Mouse (Mus musculus): ENCODE measurements at regions not wholly inside any gene's neighbourhood (a gene's known extent, or its start where the extent isn't known, plus 50 kb on each side); places are given as distances from the start of the nearest gene placed in this dataset.

DNA sequence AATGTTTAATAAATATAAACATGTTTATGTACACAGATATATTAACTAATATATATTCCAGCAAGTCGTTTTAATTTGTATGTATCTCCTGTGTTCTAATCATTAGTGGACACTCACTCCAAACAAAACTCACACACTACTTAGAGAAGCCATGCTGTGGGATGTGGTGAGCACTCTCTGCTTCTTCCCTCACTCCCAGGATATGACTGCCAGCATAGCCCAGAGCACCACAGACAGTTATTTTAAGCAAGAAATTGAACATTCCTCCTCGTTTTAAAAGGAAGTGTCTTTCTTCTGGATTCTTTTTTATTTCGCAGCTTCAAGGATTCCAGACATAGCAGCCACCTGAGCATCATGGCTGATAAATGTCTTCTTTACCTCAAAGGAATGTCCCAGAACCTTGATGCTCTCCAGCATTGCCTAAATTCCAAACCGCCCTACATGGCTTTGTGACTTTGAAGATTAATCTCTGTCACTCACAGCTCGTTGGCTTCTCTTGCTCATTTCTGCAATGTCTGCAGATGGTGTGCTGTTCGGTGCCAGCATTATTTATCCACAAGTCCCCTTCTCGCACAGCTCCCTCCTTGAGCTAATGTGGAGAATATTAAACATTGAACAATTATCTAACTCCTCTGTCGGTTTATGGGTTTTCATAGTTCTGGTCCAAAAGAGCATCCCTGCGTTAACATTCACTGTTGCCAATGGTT lies 992.3 kb upstream of the Gm7489 start:
- no peak overlapping the region for H3K27ac ChIP-seq (ENCODE audit: low read length)
- H3K36me3 ChIP-seq (ENCODE audit: control insufficient read depth, insufficient read depth, low read length) = no peaks in the 10 kb centered on the region
- no peaks in the 10 kb centered on the region for H3K27me3 ChIP-seq (ENCODE audit: control insufficient read depth, insufficient read depth, low read depth, low read length)
- no peak for ATAC-seq (ENCODE audit: low read depth)
- H3K4me1 ChIP-seq (replicated peaks; ENCODE audit: control insufficient read depth, insufficient read depth, low read length) = no peaks in the 10 kb centered on the region
- WGBS = 56% methylated on average over 9 of the region's 9 CpGs
- no peaks in the 10 kb centered on the region for H3K9me3 ChIP-seq (ENCODE audit: control insufficient read depth, low read length)
- H3K9ac ChIP-seq (ENCODE audit: low read length) = no peak overlapping the region
- no peak overlapping the region for H3K4me2 ChIP-seq (ENCODE audit: low read depth, low read length)
- H3K4me3 ChIP-seq (ENCODE audit: low read length) = no peak overlapping the region

DNA sequence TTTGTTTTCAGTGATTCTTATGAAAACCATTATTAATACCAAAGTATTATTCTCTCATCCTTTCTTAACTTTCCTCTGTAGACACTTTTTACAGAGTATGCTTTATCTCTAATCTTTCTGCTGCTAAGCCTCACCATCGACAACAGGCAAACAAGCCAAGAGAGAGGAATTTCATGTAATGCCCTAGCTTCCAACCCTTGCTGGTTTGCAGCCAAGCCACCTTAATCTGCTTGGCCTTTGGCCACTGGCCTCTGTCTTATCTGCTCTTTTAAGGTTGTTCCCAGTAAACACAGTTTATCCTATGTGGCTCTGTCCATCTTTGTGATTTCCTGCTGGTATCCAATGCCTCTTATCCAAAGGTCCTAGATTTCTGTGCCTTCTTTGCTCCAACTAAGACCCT lies 986.6 kb upstream of the Gm7489 start:
- no peaks in the 10 kb centered on the region for H3K9me3 ChIP-seq (ENCODE audit: control insufficient read depth, low read length)
- H3K4me1 ChIP-seq (replicated peaks; ENCODE audit: control insufficient read depth, insufficient read depth, low read length) = no peaks in the 10 kb centered on the region
- no peak for ATAC-seq (ENCODE audit: low read depth)
- H3K4me3 ChIP-seq (ENCODE audit: low read length) = no peak overlapping the region
- no peak overlapping the region for H3K9ac ChIP-seq (ENCODE audit: low read length)
- H3K27me3 ChIP-seq (ENCODE audit: control insufficient read depth, insufficient read depth, low read depth, low read length) = no peaks in the 10 kb centered on the region
- H3K27ac ChIP-seq (ENCODE audit: low read length) = no peak overlapping the region
- H3K36me3 ChIP-seq (ENCODE audit: control insufficient read depth, insufficient read depth, low read length) = no peaks in the 10 kb centered on the region
- 42% methylated on average over 1 of the region's 1 CpGs for WGBS
- H3K4me2 ChIP-seq (ENCODE audit: low read depth, low read length) = no peak overlapping the region

GRCm38 (mm10) chr15:52899403-52899802 lies 985.3 kb upstream of the Gm7489 start:
- Histone ChIP-seq H3K4me1 (replicated peaks; ENCODE audit: control insufficient read depth, insufficient read depth, low read length) (no peaks in the 10 kb centered on the region), H3K27me3 (ENCODE audit: control insufficient read depth, insufficient read depth, low read depth, low read length) (no peaks in the 10 kb centered on the region), H3K9ac (ENCODE audit: low read length) (no peak overlapping the region), H3K4me2 (ENCODE audit: low read depth, low read length) (no peak overlapping the region), H3K27ac (ENCODE audit: low read length) (no peak overlapping the region), H3K36me3 (ENCODE audit: control insufficient read depth, insufficient read depth, low read length) (no peaks in the 10 kb centered on the region), H3K9me3 (ENCODE audit: control insufficient read depth, low read length) (no peaks in the 10 kb centered on the region), H3K4me3 (ENCODE audit: low read length) (no peak overlapping the region)
- no peak for ATAC-seq (ENCODE audit: low read depth)
- WGBS = 76% methylated on average over 4 of the region's 4 CpGs

DNA sequence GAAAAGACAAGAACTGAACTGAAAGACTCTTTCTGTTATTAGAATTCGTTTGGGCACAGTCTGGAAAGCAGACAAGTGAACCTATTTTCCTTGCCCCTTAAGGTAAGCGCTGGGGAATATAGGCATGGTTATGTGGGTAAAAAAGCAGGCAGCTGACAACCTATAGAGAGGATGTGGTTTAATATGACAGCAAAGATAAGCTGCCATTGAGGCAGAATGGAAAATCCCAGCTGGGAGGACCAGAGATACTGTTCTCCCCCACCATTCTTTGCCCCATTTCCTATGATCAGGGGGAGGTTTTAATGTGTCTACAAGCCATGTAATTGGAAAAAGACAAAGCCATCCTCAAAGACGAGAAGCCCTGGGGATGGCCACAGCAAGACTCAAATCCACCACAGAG lies 984.9 kb upstream of the Gm7489 start:
- Histone ChIP-seq H3K4me1 (replicated peaks; ENCODE audit: control insufficient read depth, insufficient read depth, low read length) (no peaks in the 10 kb centered on the region), H3K9me3 (ENCODE audit: control insufficient read depth, low read length) (no peaks in the 10 kb centered on the region), H3K27me3 (ENCODE audit: control insufficient read depth, insufficient read depth, low read depth, low read length) (no peaks in the 10 kb centered on the region), H3K4me3 (ENCODE audit: low read length) (no peak overlapping the region), H3K27ac (ENCODE audit: low read length) (no peak overlapping the region), H3K4me2 (ENCODE audit: low read depth, low read length) (no peak overlapping the region), H3K36me3 (ENCODE audit: control insufficient read depth, insufficient read depth, low read length) (no peaks in the 10 kb centered on the region), H3K9ac (ENCODE audit: low read length) (no peak overlapping the region)
- ATAC-seq (ENCODE audit: low read depth) = no peak
- WGBS = 76% methylated on average over 3 of the region's 3 CpGs

DNA sequence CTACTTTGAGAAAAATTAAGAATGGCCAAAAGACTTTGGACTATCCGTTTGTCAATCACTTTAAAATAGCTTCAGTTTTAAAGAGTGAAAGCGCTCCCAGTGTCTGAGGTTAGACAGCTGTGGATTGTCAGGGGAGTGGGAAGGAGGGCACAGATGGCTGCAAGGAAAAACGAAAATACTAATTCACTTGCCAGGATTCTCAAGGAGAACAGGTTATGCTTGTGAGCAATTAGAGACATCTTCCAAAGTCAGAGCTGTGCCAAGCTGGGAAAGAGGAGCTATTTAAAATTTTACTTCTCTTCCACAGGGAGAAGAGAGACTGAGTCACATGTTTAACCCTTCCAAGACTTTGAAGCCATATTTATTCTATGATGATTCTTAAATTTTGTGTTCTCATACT lies 979.5 kb upstream of the Gm7489 start:
- H3K4me1 ChIP-seq (replicated peaks; ENCODE audit: control insufficient read depth, insufficient read depth, low read length) = no peaks in the 10 kb centered on the region
- no peaks in the 10 kb centered on the region for H3K27me3 ChIP-seq (ENCODE audit: control insufficient read depth, insufficient read depth, low read depth, low read length)
- H3K4me3 ChIP-seq (ENCODE audit: low read length) = no peak overlapping the region
- H3K9me3 ChIP-seq (ENCODE audit: control insufficient read depth, low read length) = no peaks in the 10 kb centered on the region
- no peaks in the 10 kb centered on the region for H3K36me3 ChIP-seq (ENCODE audit: control insufficient read depth, insufficient read depth, low read length)
- no peak overlapping the region for H3K4me2 ChIP-seq (ENCODE audit: low read depth, low read length)
- 71% methylated on average over 3 of the region's 3 CpGs for WGBS
- ATAC-seq (ENCODE audit: low read depth) = no peak
- no peak overlapping the region for H3K27ac ChIP-seq (ENCODE audit: low read length)
- H3K9ac ChIP-seq (ENCODE audit: low read length) = no peak overlapping the region

DNA sequence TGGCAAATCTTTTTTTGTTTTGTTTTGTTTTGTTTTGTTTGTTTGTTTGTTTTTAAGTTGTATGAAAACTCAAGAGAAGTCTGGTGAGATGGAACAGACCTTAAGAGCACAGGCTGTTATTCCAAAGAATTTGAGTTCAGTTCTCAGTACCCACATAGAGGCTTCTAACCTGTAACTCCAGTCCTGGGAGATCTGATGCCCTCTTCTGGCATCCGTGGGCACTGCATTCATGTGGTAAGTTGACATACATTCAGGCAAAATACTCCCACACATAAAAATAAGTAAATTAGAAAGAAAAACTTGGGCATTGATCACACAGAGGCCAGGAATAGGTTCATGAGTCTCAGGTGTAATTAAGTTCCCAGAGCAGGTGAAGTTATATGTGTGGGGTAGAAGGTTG lies 977.5 kb upstream of the Gm7489 start:
- Histone ChIP-seq H3K27ac (ENCODE audit: low read length) (no peak overlapping the region), H3K4me2 (ENCODE audit: low read depth, low read length) (no peak overlapping the region), H3K9me3 (ENCODE audit: control insufficient read depth, low read length) (no peaks in the 10 kb centered on the region), H3K4me3 (ENCODE audit: low read length) (no peak overlapping the region), H3K4me1 (replicated peaks; ENCODE audit: control insufficient read depth, insufficient read depth, low read length) (no peaks in the 10 kb centered on the region), H3K27me3 (ENCODE audit: control insufficient read depth, insufficient read depth, low read depth, low read length) (no peaks in the 10 kb centered on the region), H3K36me3 (ENCODE audit: control insufficient read depth, insufficient read depth, low read length) (no peaks in the 10 kb centered on the region), H3K9ac (ENCODE audit: low read length) (no peak overlapping the region)
- no peak for ATAC-seq (ENCODE audit: low read depth)
- 28% methylated on average over 1 of the region's 1 CpGs for WGBS

GRCm38 (mm10) chr15:52922277-52922676 lies 962.4 kb upstream of the Gm7489 start:
- Histone ChIP-seq H3K4me2 (ENCODE audit: low read depth, low read length) (no peak overlapping the region), H3K9me3 (ENCODE audit: control insufficient read depth, low read length) (peaks cover 4% of the 10 kb centered on the region; the same call in 1 of the 2 replicates), H3K4me1 (replicated peaks; ENCODE audit: control insufficient read depth, insufficient read depth, low read length) (no peaks in the 10 kb centered on the region), H3K27ac (ENCODE audit: low read length) (no peak overlapping the region), H3K9ac (ENCODE audit: low read length) (no peak overlapping the region), H3K27me3 (ENCODE audit: control insufficient read depth, insufficient read depth, low read depth, low read length) (no peaks in the 10 kb centered on the region), H3K4me3 (ENCODE audit: low read length) (no peak overlapping the region), H3K36me3 (ENCODE audit: control insufficient read depth, insufficient read depth, low read length) (no peaks in the 10 kb centered on the region)
- 76% methylated on average over 1 of the region's 1 CpGs for WGBS
- ATAC-seq (ENCODE audit: low read depth) = no peak

DNA sequence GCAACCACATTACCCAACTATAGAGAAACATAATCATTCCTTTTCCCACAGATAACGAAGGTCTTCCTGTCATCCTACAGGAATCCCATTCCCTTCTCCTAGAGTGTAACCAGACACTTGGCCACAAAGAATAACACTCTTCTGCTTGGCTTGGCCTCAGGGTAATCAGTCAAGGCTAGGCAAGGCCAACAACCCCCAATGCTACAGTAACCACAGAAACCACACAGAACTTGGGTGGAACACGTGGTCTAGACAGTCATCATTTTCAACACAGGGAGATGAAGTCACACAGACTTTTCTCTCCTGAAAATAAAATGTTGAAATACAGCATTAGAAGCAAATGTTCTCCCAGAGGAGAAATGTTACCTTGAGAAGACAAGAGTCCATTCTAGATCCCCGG lies 956.3 kb upstream of the Gm7489 start:
- H3K4me3 ChIP-seq (ENCODE audit: low read length) = no peak overlapping the region
- H3K4me1 ChIP-seq (replicated peaks; ENCODE audit: control insufficient read depth, insufficient read depth, low read length) = no peaks in the 10 kb centered on the region
- no peaks in the 10 kb centered on the region for H3K36me3 ChIP-seq (ENCODE audit: control insufficient read depth, insufficient read depth, low read length)
- H3K27ac ChIP-seq (ENCODE audit: low read length) = no peak overlapping the region
- WGBS = 37% methylated on average over 3 of the region's 3 CpGs
- H3K4me2 ChIP-seq (ENCODE audit: low read depth, low read length) = no peak overlapping the region
- H3K27me3 ChIP-seq (ENCODE audit: control insufficient read depth, insufficient read depth, low read depth, low read length) = no peaks in the 10 kb centered on the region
- no peaks in the 10 kb centered on the region for H3K9me3 ChIP-seq (ENCODE audit: control insufficient read depth, low read length)
- no peak for ATAC-seq (ENCODE audit: low read depth)
- no peak overlapping the region for H3K9ac ChIP-seq (ENCODE audit: low read length)

GRCm38 (mm10) chr15:52937138-52937537 lies 947.6 kb upstream of the Gm7489 start:
- ATAC-seq (ENCODE audit: low read depth) = no peak
- H3K9me3 ChIP-seq (ENCODE audit: control insufficient read depth, low read length) = no peaks in the 10 kb centered on the region
- no peaks in the 10 kb centered on the region for H3K36me3 ChIP-seq (ENCODE audit: control insufficient read depth, insufficient read depth, low read length)
- WGBS = 83% methylated on average over 2 of the region's 2 CpGs
- H3K27ac ChIP-seq (ENCODE audit: low read length) = no peak overlapping the region
- H3K9ac ChIP-seq (ENCODE audit: low read length) = no peak overlapping the region
- H3K4me2 ChIP-seq (ENCODE audit: low read depth, low read length) = no peak overlapping the region
- no peaks in the 10 kb centered on the region for H3K27me3 ChIP-seq (ENCODE audit: control insufficient read depth, insufficient read depth, low read depth, low read length)
- H3K4me1 ChIP-seq (replicated peaks; ENCODE audit: control insufficient read depth, insufficient read depth, low read length) = peaks cover 8% of the 10 kb centered on the region
- H3K4me3 ChIP-seq (ENCODE audit: low read length) = no peak overlapping the region

DNA sequence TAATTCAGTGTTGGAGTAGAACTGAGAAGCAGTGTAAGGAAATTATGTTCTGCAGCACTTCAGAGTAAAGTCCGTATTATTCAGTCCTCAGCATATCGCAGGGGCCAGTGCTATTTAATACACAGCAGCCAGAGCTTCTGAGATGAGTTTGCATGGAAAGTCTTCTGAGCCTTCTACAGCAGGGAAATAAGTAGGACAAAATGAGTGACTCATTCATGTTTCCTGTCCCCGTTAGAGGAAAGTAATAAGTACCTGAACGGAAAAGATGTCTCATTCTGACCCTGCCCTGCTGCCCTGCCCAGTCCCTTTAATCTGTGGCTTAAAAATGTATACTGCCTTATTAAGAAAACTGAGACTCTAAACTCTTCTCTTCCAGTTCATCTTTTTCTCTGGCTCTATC lies 940.1 kb upstream of the Gm7489 start:
- Histone ChIP-seq H3K4me2 (ENCODE audit: low read depth, low read length) (no peak overlapping the region), H3K9ac (ENCODE audit: low read length) (no peak overlapping the region), H3K27me3 (ENCODE audit: control insufficient read depth, insufficient read depth, low read depth, low read length) (no peaks in the 10 kb centered on the region), H3K36me3 (ENCODE audit: control insufficient read depth, insufficient read depth, low read length) (no peaks in the 10 kb centered on the region), H3K4me3 (ENCODE audit: low read length) (no peak overlapping the region), H3K27ac (ENCODE audit: low read length) (no peak overlapping the region), H3K9me3 (ENCODE audit: control insufficient read depth, low read length) (no peaks in the 10 kb centered on the region), H3K4me1 (replicated peaks; ENCODE audit: control insufficient read depth, insufficient read depth, low read length) (no peaks in the 10 kb centered on the region)
- WGBS = 70% methylated on average over 4 of the region's 4 CpGs
- ATAC-seq (ENCODE audit: low read depth) = no peak
